Mouse (Mus musculus) embryonic facial prominence, embryonic 11.5 days (tissue): Measurements from ENCODE around the gene Peli2. TPM values are rescaled to one million over a fixed set of nuclear protein-coding genes. Genes with fewer than 3 reads are reported as not detected.

ENCODE experiments used
- ATAC-seq: fragments of 200-750 bp; cut with Nextera tagmentation; replicated peaks from 2 replicates; pipeline ENCODE4 v1.8.0; 2017; ENCODE audit warnings: low read depth; ENCODE audit not compliant: insufficient number of reproducible peaks, low FRiP score, low TSS enrichment
- DNase-seq: peaks from one replicate; pipeline ENCODE4 v3.0.0-alpha.2; 2015; ENCODE audit warnings: low spot score
- H3K27ac ChIP-seq: fragments of 300-500 bp; sonication (generic); replicated peaks from 2 replicates; pipeline ENCODE4 v1.5.1; 2014; ENCODE audit warnings: mild to moderate bottlenecking, low read depth, low read length, control low read depth
- H3K27me3 ChIP-seq: fragments of 300-500 bp; sonication (generic); 2 replicates; pipeline ENCODE4 v1.6.1; 2014; ENCODE audit warnings: mild to moderate bottlenecking, low read length, moderate library complexity, mixed read lengths; ENCODE audit not compliant: control insufficient read depth, insufficient read depth
- H3K36me3 ChIP-seq: fragments of 300-500 bp; sonication (generic); replicated peaks from 2 replicates; pipeline ENCODE4 v1.6.1; 2014; ENCODE audit warnings: low read depth, mild to moderate bottlenecking, low read length, moderate library complexity, mixed read lengths; ENCODE audit not compliant: control insufficient read depth, insufficient read depth
- H3K4me1 ChIP-seq: fragments of 300-500 bp; sonication (generic); 2 replicates; pipeline ENCODE4 v1.6.1; 2014; ENCODE audit warnings: low read length, mixed read lengths; ENCODE audit not compliant: control insufficient read depth, insufficient read depth
- H3K4me2 ChIP-seq: fragments of 300-500 bp; sonication (generic); 2 replicates; pipeline ENCODE4 v1.6.1; 2014; ENCODE audit warnings: low read depth, mild to moderate bottlenecking, control low read depth, low read length, moderate library complexity
- H3K4me3 ChIP-seq: fragments of 300-500 bp; sonication (generic); 2 replicates; pipeline ENCODE4 v1.5.1; 2014; ENCODE audit warnings: low read depth, low read length, control low read depth
- H3K9ac ChIP-seq: fragments of 300-500 bp; sonication (generic); replicated peaks from 2 replicates; pipeline ENCODE4 v1.6.1; 2014; ENCODE audit warnings: mild to moderate bottlenecking, control low read depth, low read length
- H3K9me3 ChIP-seq: fragments of 300-500 bp; sonication (generic); replicated peaks from 2 replicates; pipeline ENCODE4 v1.6.1; 2016; ENCODE audit warnings: mild to moderate bottlenecking, low read length, inconsistent platforms, mixed read lengths; ENCODE audit not compliant: control insufficient read depth
- WGBS: fragments of 180-500 bp; shearing (Covaris S2); extraction: QIAGEN DNeasy Blood & Tissue Kit; methylation state at CpG from one replicate; pipeline ENCODE4 v1.1.7; 2014; 5-methylcytosine and 5-hydroxymethylcytosine counted together
- polyA plus RNA-seq: library from polyadenylated mRNA; unstranded; fragments of >200 nt; fragmentation: Nextera tagmentation; extraction: Ambion mirVana; gene quantifications from 2 replicates; pipeline ENCODE4 v1.2.1, GENCODE M21; 2014

Gene Peli2
- polyA plus RNA-seq, 1 experiment from 2014 or later, result 7.7 TPM

GRCm38 (mm10) chr14:48257759-48258158, 137.1 kb downstream of the Peli2 start:
- Histone ChIP-seq H3K27me3 (no peaks in the 10 kb centered on the region), H3K4me3 (no peak overlapping the region), H3K4me1 (no peaks in the 10 kb centered on the region), H3K36me3 (no peaks in the 10 kb centered on the region), H3K9me3 (no peaks in the 10 kb centered on the region), H3K4me2 (no peak overlapping the region), H3K27ac (no peak overlapping the region), H3K9ac (no peak overlapping the region)
- DNase-seq (no peak), ATAC-seq (no peak)
- 79% methylated on average over 7 of the region's 7 CpGs for WGBS

GRCm38 (mm10) chr14:48258696-48259366, 138.2 kb downstream of the Peli2 start:
- ATAC-seq (no peak), DNase-seq (no peak)
- no peak overlapping the region for H3K4me3 ChIP-seq
- H3K36me3 ChIP-seq, result no peaks in the 10 kb centered on the region
- no peaks in the 10 kb centered on the region for H3K27me3 ChIP-seq
- H3K9ac ChIP-seq, result no peak overlapping the region
- 76% methylated on average over 10 of the region's 10 CpGs for WGBS
- no peak overlapping the region for H3K27ac ChIP-seq
- H3K4me2 ChIP-seq, result no peak overlapping the region
- H3K9me3 ChIP-seq, result no peaks in the 10 kb centered on the region
- no peaks in the 10 kb centered on the region for H3K4me1 ChIP-seq

GRCm38 (mm10) chr14:48263146-48263545, 142.5 kb downstream of the Peli2 start:
- Histone ChIP-seq H3K27ac (no peak overlapping the region), H3K4me3 (no peak overlapping the region), H3K4me2 (no peak overlapping the region), H3K9me3 (no peaks in the 10 kb centered on the region), H3K4me1 (no peaks in the 10 kb centered on the region), H3K27me3 (no peaks in the 10 kb centered on the region), H3K9ac (no peak overlapping the region), H3K36me3 (no peaks in the 10 kb centered on the region)
- 91% methylated on average over 4 of the region's 4 CpGs for WGBS
- no peak for DNase-seq
- ATAC-seq, result no peak

- no peak for DNase-seq
Measured at GRCm38 (mm10) chr14:48266710-48267109, 146.1 kb downstream of the Peli2 start.

GRCm38 (mm10) chr14:48278291-48278690, 157.7 kb downstream of the Peli2 start:
- Histone ChIP-seq H3K4me1 (no peaks in the 10 kb centered on the region), H3K4me3 (no peak overlapping the region), H3K27ac (no peak overlapping the region), H3K4me2 (no peak overlapping the region), H3K27me3 (no peaks in the 10 kb centered on the region), H3K9ac (no peak overlapping the region), H3K9me3 (no peaks in the 10 kb centered on the region), H3K36me3 (no peaks in the 10 kb centered on the region)
- ATAC-seq (no peak), DNase-seq (no peak)
- WGBS, result 71% methylated on average over 1 of the region's 1 CpGs

More at GRCm38 (mm10) chr14:48266710-48267109, 146.1 kb downstream of the Peli2 start:
- WGBS, result 88% methylated on average over 6 of the region's 6 CpGs
- no peak overlapping the region for H3K4me2 ChIP-seq
- H3K4me3 ChIP-seq, result no peak overlapping the region
- no peaks in the 10 kb centered on the region for H3K4me1 ChIP-seq
- no peak overlapping the region for H3K27ac ChIP-seq
- ATAC-seq, result no peak
- no peak overlapping the region for H3K9ac ChIP-seq
- H3K27me3 ChIP-seq, result no peaks in the 10 kb centered on the region
- H3K9me3 ChIP-seq, result no peaks in the 10 kb centered on the region
- no peaks in the 10 kb centered on the region for H3K36me3 ChIP-seq

GRCm38 (mm10) chr14:48286949-48287348, 166.3 kb downstream of the Peli2 start:
- no peak overlapping the region for H3K27ac ChIP-seq
- H3K9ac ChIP-seq, result no peak overlapping the region
- ATAC-seq (no peak), DNase-seq (no peak)
- WGBS, result 91% methylated on average over 5 of the region's 5 CpGs
- no peaks in the 10 kb centered on the region for H3K36me3 ChIP-seq
- no peaks in the 10 kb centered on the region for H3K27me3 ChIP-seq
- no peak overlapping the region for H3K4me3 ChIP-seq
- H3K4me2 ChIP-seq, result no peak overlapping the region
- no peaks in the 10 kb centered on the region for H3K4me1 ChIP-seq
- H3K9me3 ChIP-seq, result no peaks in the 10 kb centered on the region

- ATAC-seq (no peak), DNase-seq (no peak)
- no peaks in the 10 kb centered on the region for H3K36me3 ChIP-seq
- H3K4me3 ChIP-seq, result no peak overlapping the region
- no peak overlapping the region for H3K27ac ChIP-seq
- no peaks in the 10 kb centered on the region for H3K27me3 ChIP-seq
- no peaks in the 10 kb centered on the region for H3K9me3 ChIP-seq
- 86% methylated on average over 4 of the region's 4 CpGs for WGBS
- no peak overlapping the region for H3K9ac ChIP-seq
- H3K4me2 ChIP-seq, result no peak overlapping the region
- no peaks in the 10 kb centered on the region for H3K4me1 ChIP-seq
Measured at GRCm38 (mm10) chr14:48287581-48287980, 167.0 kb downstream of the Peli2 start.

GRCm38 (mm10) chr14:48288600-48288999, 168.0 kb downstream of the Peli2 start:
- no peak overlapping the region for H3K4me3 ChIP-seq
- DNase-seq (no peak), ATAC-seq (no peak)
- WGBS, result 89% methylated on average over 2 of the region's 2 CpGs
- no peaks in the 10 kb centered on the region for H3K9me3 ChIP-seq
- H3K27me3 ChIP-seq, result no peaks in the 10 kb centered on the region
- H3K36me3 ChIP-seq, result no peaks in the 10 kb centered on the region
- no peak overlapping the region for H3K4me2 ChIP-seq
- no peaks in the 10 kb centered on the region for H3K4me1 ChIP-seq
- no peak overlapping the region for H3K27ac ChIP-seq
- H3K9ac ChIP-seq, result no peak overlapping the region
